ENCODE assay signal across 22 mouse cellular contexts in genomic region chr5:62664847-62665246, GRCm38 (mm10).
DNase-seq lines count a peak whose midpoint lies in the region; ATAC-seq and TF ChIP-seq lines count a peak whose summit lies in the region.
"Had no signal": no experiment of that assay in that cellular context is flagged by ENCODE, and none has a peak within 500 bp of the region (broad histone marks: within the 10 kb centered on the region; RNA-seq: fewer than 3 reads in every experiment).

No protein-coding gene starts in this region.

- ATAC-seq in stomach, embryonic 14.5 days (ENCODE audit: insufficient number of reproducible peaks, insufficient read depth, low FRiP score, low read depth), result peak; percentile 83
- ATAC-seq in stomach, embryonic 15.5 days (ENCODE audit: insufficient read depth, low FRiP score, low read depth), result peak; percentile 83
- peak; percentile 85; the same call in 1 of the 2 replicates for ATAC-seq in stomach, embryonic 16.5 days (ENCODE audit: insufficient read depth, low FRiP score)
- ATAC-seq in stomach, postnatal 0 days (ENCODE audit: low FRiP score, low TSS enrichment), result peak; percentile 82
- ATAC-seq: activated CD4-positive, CD25-positive, alpha-beta regulatory T cell, adult 4 months; CD4-positive, CD25-positive, alpha-beta regulatory T cell, adult 4 months; Patski had no signal

- no peak for TF ChIP-seq EP300 in stomach, postnatal 0 days (optimal IDR thresholded peaks at IDR 0.05)

- no peak overlapping the region for H3K4me2 ChIP-seq in stomach, embryonic 14.5 days (replicated peaks; ENCODE audit: low read depth, low read length)
- no peak overlapping the region for H3K4me2 ChIP-seq in stomach, embryonic 15.5 days
- H3K4me2 ChIP-seq in stomach, embryonic 16.5 days (ENCODE audit: low read depth, low read length), result no peak overlapping the region
- no peak overlapping the region for H3K4me2 ChIP-seq in stomach, postnatal 0 days (replicated peaks; ENCODE audit: low read depth)

- DNase-seq in stomach, postnatal 0 days (ENCODE audit: low spot score), result peak; percentile 39
- no peak for DNase-seq in kidney, postnatal 4 days
- DNase-seq in spleen, postnatal 36 days (ENCODE audit: low spot score in 2 of 2), result no peak
- DNase-seq in B cell, adult 2 months, result no peak
- DNase-seq in adrenal gland, postnatal 14 days, result no peak
- DNase-seq: adrenal gland, adult 2 months; adrenal gland, adult 8-10 months; adrenal gland, postnatal 10 days; adrenal gland, postnatal 25 days; adrenal gland, postnatal 36 days; cerebellum, adult 11 months; cerebellum, adult 11-12 months; cerebellum, adult 18-20 months; cerebellum, adult 2 months had no signal

- H3K4me1 ChIP-seq in stomach, embryonic 14.5 days (ENCODE audit: control insufficient read depth, insufficient read depth, low read length), result no peaks in the 10 kb centered on the region
- H3K4me1 ChIP-seq in stomach, embryonic 15.5 days, result no peaks in the 10 kb centered on the region
- no peaks in the 10 kb centered on the region for H3K4me1 ChIP-seq in stomach, embryonic 16.5 days (ENCODE audit: control insufficient read depth, insufficient read depth, low read length)
- H3K4me1 ChIP-seq in stomach, postnatal 0 days (replicated peaks; ENCODE audit: control insufficient read depth, insufficient read depth), result no peaks in the 10 kb centered on the region

- no peak for TF ChIP-seq CTCF in stomach, postnatal 0 days (IDR thresholded peaks at IDR 0.05; ENCODE audit: low read depth)

- H3K27me3 ChIP-seq in stomach, embryonic 14.5 days (ENCODE audit: control insufficient read depth, insufficient read depth, low read length), result no peaks in the 10 kb centered on the region
- H3K27me3 ChIP-seq in stomach, embryonic 15.5 days (replicated peaks), result no peaks in the 10 kb centered on the region
- no peaks in the 10 kb centered on the region for H3K27me3 ChIP-seq in stomach, embryonic 16.5 days (ENCODE audit: control insufficient read depth, insufficient read depth, low read length)
- no peaks in the 10 kb centered on the region for H3K27me3 ChIP-seq in stomach, postnatal 0 days (ENCODE audit: control insufficient read depth, insufficient read depth, low read length)
- H3K27me3 ChIP-seq: CH12.LX, Patski had no signal

- H3K36me3 ChIP-seq in stomach, embryonic 14.5 days (ENCODE audit: control insufficient read depth, insufficient read depth, low read length), result no peaks in the 10 kb centered on the region
- H3K36me3 ChIP-seq in stomach, embryonic 15.5 days, result 0 out of 2 replicates have a peak, but pooled peaks cover 3% of the 10 kb centered on the region
- no peaks in the 10 kb centered on the region for H3K36me3 ChIP-seq in stomach, embryonic 16.5 days (ENCODE audit: control insufficient read depth, insufficient read depth, low read length)
- H3K36me3 ChIP-seq in stomach, postnatal 0 days (ENCODE audit: control insufficient read depth, insufficient read depth, low read length), result no peaks in the 10 kb centered on the region
- H3K36me3 ChIP-seq: G1E had no signal

- no peak overlapping the region for H3K4me3 ChIP-seq in stomach, embryonic 14.5 days (ENCODE audit: low read depth, low read length)
- H3K4me3 ChIP-seq in stomach, embryonic 15.5 days (replicated peaks), result no peak overlapping the region
- no peak overlapping the region for H3K4me3 ChIP-seq in stomach, embryonic 16.5 days (replicated peaks; ENCODE audit: low read length)
- H3K4me3 ChIP-seq in stomach, postnatal 0 days (ENCODE audit: low read depth, low read length), result no peak overlapping the region

- 70% methylated on average over 4 of the region's 4 CpGs for WGBS in stomach, embryonic 14.5 days
- 75% methylated on average over 4 of the region's 4 CpGs for WGBS in stomach, embryonic 15.5 days
- 65% methylated on average over 4 of the region's 4 CpGs for WGBS in stomach, embryonic 16.5 days
- WGBS in stomach, postnatal 0 days, result 60% methylated on average over 4 of the region's 4 CpGs

- no peak overlapping the region for H3K9ac ChIP-seq in stomach, embryonic 14.5 days (replicated peaks; ENCODE audit: low read depth, low read length)
- no peak overlapping the region for H3K9ac ChIP-seq in stomach, embryonic 15.5 days
- no peak overlapping the region for H3K9ac ChIP-seq in stomach, embryonic 16.5 days (ENCODE audit: low read length)
- H3K9ac ChIP-seq in stomach, postnatal 0 days (ENCODE audit: low read length), result no peak overlapping the region

- H3K27ac ChIP-seq in stomach, embryonic 14.5 days (ENCODE audit: low read length), result no peak overlapping the region
- no peak overlapping the region for H3K27ac ChIP-seq in stomach, embryonic 15.5 days
- no peak overlapping the region for H3K27ac ChIP-seq in stomach, embryonic 16.5 days (ENCODE audit: low read length)
- H3K27ac ChIP-seq in stomach, postnatal 0 days (replicated peaks), result no peak overlapping the region

- no peaks in the 10 kb centered on the region for H3K9me3 ChIP-seq in stomach, embryonic 14.5 days (ENCODE audit: control insufficient read depth, low read depth, low read length)
- no peaks in the 10 kb centered on the region for H3K9me3 ChIP-seq in stomach, embryonic 15.5 days
- no peaks in the 10 kb centered on the region for H3K9me3 ChIP-seq in stomach, embryonic 16.5 days (replicated peaks; ENCODE audit: control insufficient read depth, low read length)
- no peaks in the 10 kb centered on the region for H3K9me3 ChIP-seq in stomach, postnatal 0 days (ENCODE audit: control insufficient read depth, low read length)
- H3K9me3 ChIP-seq: G1E had no signal
